Mouse (Mus musculus): ENCODE results near the gene Cald1.

The Cald1 gene

GRCm38 (mm10) chr6:34720447-34720846 is 122.1 kb downstream of the Cald1 start:
- no peak for DNase-seq (ENCODE audit: low spot score)

- no peak for DNase-seq (ENCODE audit: low spot score)
Observed at GRCm38 (mm10) chr6:34721740-34722139, 123.4 kb downstream of the Cald1 start.

- DNase-seq (ENCODE audit: low spot score), result no peak
Observed at GRCm38 (mm10) chr6:34722660-34723059, 124.4 kb downstream of the Cald1 start.

- DNase-seq (ENCODE audit: low spot score), result no peak
Observed at GRCm38 (mm10) chr6:34723250-34723904, 125.1 kb downstream of the Cald1 start.

GRCm38 (mm10) chr6:34725660-34726059 is 127.4 kb downstream of the Cald1 start:
- DNase-seq (ENCODE audit: low spot score), result no peak

GRCm38 (mm10) chr6:34726104-34726503 is 127.8 kb downstream of the Cald1 start:
- no peak for DNase-seq (ENCODE audit: low spot score)

GRCm38 (mm10) chr6:34727316-34727983 is 129.2 kb downstream of the Cald1 start:
- DNase-seq (ENCODE audit: low spot score), result no peak

- DNase-seq (ENCODE audit: low spot score), result no peak
Observed at GRCm38 (mm10) chr6:34729449-34730151, 131.3 kb downstream of the Cald1 start.

GRCm38 (mm10) chr6:34731007-34731406 is 132.7 kb downstream of the Cald1 start:
- DNase-seq (ENCODE audit: low spot score), result no peak

GRCm38 (mm10) chr6:34731529-34731928 is 133.2 kb downstream of the Cald1 start:
- DNase-seq (ENCODE audit: low spot score), result no peak

GRCm38 (mm10) chr6:34734940-34735695 is 136.8 kb downstream of the Cald1 start:
- DNase-seq (ENCODE audit: low spot score), result no peak

- no peak for DNase-seq (ENCODE audit: low spot score)
Observed at GRCm38 (mm10) chr6:34736934-34737333, 138.6 kb downstream of the Cald1 start.

GRCm38 (mm10) chr6:34743946-34744345 is 145.6 kb downstream of the Cald1 start:
- DNase-seq (ENCODE audit: low spot score), result no peak

- DNase-seq (ENCODE audit: low spot score), result no peak
Observed at GRCm38 (mm10) chr6:34747846-34748245, 149.5 kb downstream of the Cald1 start.

- DNase-seq (ENCODE audit: low spot score), result no peak
Observed at GRCm38 (mm10) chr6:34748566-34748965, 150.3 kb downstream of the Cald1 start.

- no peak for DNase-seq (ENCODE audit: low spot score)
Observed at GRCm38 (mm10) chr6:34749526-34749925, 151.2 kb downstream of the Cald1 start.

GRCm38 (mm10) chr6:34750487-34751120 is 152.3 kb downstream of the Cald1 start:
- no peak for DNase-seq (ENCODE audit: low spot score)

- no peak for DNase-seq (ENCODE audit: low spot score)
Observed at GRCm38 (mm10) chr6:34751625-34752024, 153.3 kb downstream of the Cald1 start.

GRCm38 (mm10) chr6:34754448-34754847 is 156.1 kb downstream of the Cald1 start:
- peak; percentile 25 for DNase-seq (ENCODE audit: low spot score)

GRCm38 (mm10) chr6:34758340-34758739 is 160.0 kb downstream of the Cald1 start:
- DNase-seq (ENCODE audit: low spot score), result no peak

GRCm38 (mm10) chr6:34760023-34760422 is 161.7 kb downstream of the Cald1 start:
- no peak for DNase-seq (ENCODE audit: low spot score)

- DNase-seq (ENCODE audit: low spot score), result no peak
Observed at GRCm38 (mm10) chr6:34765721-34766120, 167.4 kb downstream of the Cald1 start.
